Mouse (Mus musculus) heart, postnatal 10 days (tissue): ENCODE data around the gene Shpk. TPM values are rescaled to one million over a fixed set of nuclear protein-coding genes. Genes with fewer than 3 reads are reported as not detected.

ENCODE experiments used
- DNase-seq, 2 experiments: peaks; one replicate each; pipeline ENCODE4 v3.0.0; 2021
- intact Hi-C: fragments of 180-260 bp; cut with DNase I; formaldehyde crosslinking; loops from one replicate; pipeline ENCODE4 v1.15.1; 2025
- total RNA-seq, 2 experiments: library from RNA; stranded (reverse); gene quantifications; 2 replicates each; pipeline ENCODE4 v1.2.3; 2021

The Shpk gene
- 1 to 10 TPM; 1.5 to 2.0 TPM for total RNA-seq

GRCm38 (mm10) chr11:73199230-73199712, at the start of gene Shpk:
Gene Shpk, plus strand, starts transcription at chr11:73199460.
- peak; percentile 97 for DNase-seq
- intact Hi-C loops = loop anchor here (2.0 kb wide), 1 partner anchor 20 kb away; no protein-coding TSS in a partner anchor

GRCm38 (mm10) chr11:73155071-73155470, 44.2 kb upstream of the Shpk start:
- DNase-seq = no peak
- intact Hi-C loops = no loop called here

GRCm38 (mm10) chr11:73159957-73160810, 39.1 kb upstream of the Shpk start, which contains the start of gene P2rx5:
Gene P2rx5, plus strand, starts transcription at chr11:73160421.
- intact Hi-C loops = loop anchor here (2.0 kb wide), 1 partner anchor 21 kb away; the partner anchor contains the start of gene Haspin
- peak; percentile 67 to 69 for DNase-seq

GRCm38 (mm10) chr11:73160811-73161200, 38.5 kb upstream of the Shpk start:
- DNase-seq = peak; percentile 76 to 83
- intact Hi-C loops = loop anchor here (2.0 kb wide), 1 partner anchor 22 kb away; the partner anchor contains the start of gene Haspin

- intact Hi-C loops = loop anchor here (2.0 kb wide), 1 partner anchor 23 kb away; the partner anchor contains the start of gene Haspin
- DNase-seq = peak in 1 of 2 experiments; percentile 32
Measured at GRCm38 (mm10) chr11:73161616-73162015, 37.6 kb upstream of the Shpk start.

- DNase-seq = no peak
- intact Hi-C loops = no loop called here
Measured at GRCm38 (mm10) chr11:73162284-73162683, 37.0 kb upstream of the Shpk start.

GRCm38 (mm10) chr11:73168071-73168470, 31.2 kb upstream of the Shpk start:
- DNase-seq = no peak
- intact Hi-C loops = loop anchor here (2.0 kb wide), 1 partner anchor 29 kb away; the partner anchor contains the start of gene Haspin

GRCm38 (mm10) chr11:73168576-73168975, 30.7 kb upstream of the Shpk start:
- intact Hi-C loops = loop anchor here (2.0 kb wide), 1 partner anchor 30 kb away; the partner anchor contains the start of gene Haspin

GRCm38 (mm10) chr11:73169231-73169630, 30.0 kb upstream of the Shpk start:
- DNase-seq = peak; percentile 66 to 75
- intact Hi-C loops = loop anchor here (2.0 kb wide), 1 partner anchor 30 kb away; the partner anchor contains the start of gene Haspin

More at GRCm38 (mm10) chr11:73168576-73168975, 30.7 kb upstream of the Shpk start:
- no peak for DNase-seq

- peak; percentile 70 to 71 for DNase-seq
- intact Hi-C loops = no loop called here
Measured at GRCm38 (mm10) chr11:73172186-73172585, 27.1 kb upstream of the Shpk start.

GRCm38 (mm10) chr11:73175612-73176011, 23.6 kb upstream of the Shpk start:
- intact Hi-C loops = no loop called here
- no peak for DNase-seq

GRCm38 (mm10) chr11:73176186-73176585, 23.1 kb upstream of the Shpk start:
- intact Hi-C loops = no loop called here
- DNase-seq = no peak

GRCm38 (mm10) chr11:73176608-73177508, 22.4 kb upstream of the Shpk start, which contains the start of the genes Emc6 and Tax1bp3:
Gene Emc6, minus strand, starts transcription at chr11:73177037.
Gene Tax1bp3, plus strand, starts transcription at chr11:73177083.
- intact Hi-C loops = no loop called here
- peak; percentile 97 for DNase-seq

- DNase-seq = peak; percentile 91 to 92
- intact Hi-C loops = no loop called here
Measured at GRCm38 (mm10) chr11:73177509-73177875, 21.8 kb upstream of the Shpk start.

GRCm38 (mm10) chr11:73177895-73178294, 21.4 kb upstream of the Shpk start:
- no peak for DNase-seq
- intact Hi-C loops = loop anchor here (2.0 kb wide), 1 partner anchor 21 kb away; the partner anchor contains the start of genes Ctns and Shpk

GRCm38 (mm10) chr11:73185872-73186615, 13.2 kb upstream of the Shpk start:
- intact Hi-C loops = no loop called here
- DNase-seq = no peak

GRCm38 (mm10) chr11:73187231-73187630, 12.0 kb upstream of the Shpk start:
- intact Hi-C loops = no loop called here
- DNase-seq = no peak

- DNase-seq = no peak
- intact Hi-C loops = no loop called here
Measured at GRCm38 (mm10) chr11:73193047-73193446, 6.2 kb upstream of the Shpk start.

- intact Hi-C loops = no loop called here
- no peak for DNase-seq
Measured at GRCm38 (mm10) chr11:73194444-73194843, 4.8 kb upstream of the Shpk start.
